Mouse (Mus musculus): ENCODE measurements at regions not wholly inside any gene's neighbourhood (a gene's known extent, or its start where the extent isn't known, plus 50 kb on each side); places are given as distances from the start of the nearest gene placed in this dataset.

GRCm38 (mm10) chr8:103148013-103148412, 362.6 kb upstream of the Cdh11 start:
- DNase-seq = no peak

- no peak for DNase-seq
Observed at GRCm38 (mm10) chr8:103148447-103148846, 363.0 kb upstream of the Cdh11 start.

- DNase-seq = no peak
Observed at GRCm38 (mm10) chr8:103166623-103167316, 381.3 kb upstream of the Cdh11 start.

- no peak for DNase-seq
Observed at GRCm38 (mm10) chr8:103173313-103173712, 387.9 kb upstream of the Cdh11 start.

- no peak for DNase-seq
Observed at GRCm38 (mm10) chr8:103173803-103174429, 388.5 kb upstream of the Cdh11 start.

- no peak for DNase-seq
Observed at GRCm38 (mm10) chr8:103180661-103181060, 395.2 kb upstream of the Cdh11 start.

- no peak for DNase-seq
Observed at GRCm38 (mm10) chr8:103188720-103189498, 403.5 kb upstream of the Cdh11 start.

GRCm38 (mm10) chr8:103198251-103198650, 412.8 kb upstream of the Cdh11 start:
- DNase-seq = no peak

- no peak for DNase-seq
Observed at GRCm38 (mm10) chr8:103199696-103200615, 414.5 kb upstream of the Cdh11 start.

- no peak for DNase-seq
Observed at GRCm38 (mm10) chr8:103203710-103204109, 418.3 kb upstream of the Cdh11 start.

- DNase-seq = no peak
Observed at GRCm38 (mm10) chr8:103214606-103215005, 429.2 kb upstream of the Cdh11 start.

- no peak for DNase-seq
Observed at GRCm38 (mm10) chr8:103230741-103231475, 445.5 kb upstream of the Cdh11 start.

GRCm38 (mm10) chr8:103234374-103234773, 448.9 kb upstream of the Cdh11 start:
- DNase-seq = no peak

GRCm38 (mm10) chr8:103235614-103236013, 450.2 kb upstream of the Cdh11 start:
- DNase-seq = no peak

GRCm38 (mm10) chr8:103238456-103238970, 453.1 kb upstream of the Cdh11 start:
- DNase-seq = no peak

GRCm38 (mm10) chr8:103244169-103244568, 458.7 kb upstream of the Cdh11 start:
- DNase-seq = no peak

- DNase-seq = no peak
Observed at GRCm38 (mm10) chr8:103244658-103245057, 459.2 kb upstream of the Cdh11 start.

GRCm38 (mm10) chr8:103245864-103246263, 460.4 kb upstream of the Cdh11 start:
- no peak for DNase-seq

- DNase-seq = no peak
Observed at GRCm38 (mm10) chr8:103261236-103261635, 475.8 kb upstream of the Cdh11 start.

- no peak for DNase-seq
Observed at GRCm38 (mm10) chr8:103270035-103270434, 484.6 kb upstream of the Cdh11 start.

GRCm38 (mm10) chr8:103270815-103271553, 485.5 kb upstream of the Cdh11 start:
- no peak for DNase-seq
